Mouse (Mus musculus): ENCODE results near the gene Cd7. TPM values are rescaled to one million over a fixed set of nuclear protein-coding genes. Genes with fewer than 3 reads are reported as not detected.

Cd7 gene
- polyA plus RNA-seq, 1 experiment: not detected

GRCm38 (mm10) chr11:121038366-121039240, 615 bp downstream of the Cd7 start:
- TF ChIP-seq POLR2A (IDR thresholded peaks at IDR 0.05; ENCODE audit: insufficient read depth, low read depth, low read length): no peak
- 84% methylated on average over 11 of the region's 11 CpGs for WGBS
- Histone ChIP-seq H3K27ac (ENCODE audit: insufficient read depth, low read depth, low read length) (no peak overlapping the region), H3K4me1 (ENCODE audit: control insufficient read depth, insufficient read depth, low read length) (no peaks in the 10 kb centered on the region), H3K4me3 (ENCODE audit: insufficient read depth, low read depth, low read length) (no peak overlapping the region)

DNA sequence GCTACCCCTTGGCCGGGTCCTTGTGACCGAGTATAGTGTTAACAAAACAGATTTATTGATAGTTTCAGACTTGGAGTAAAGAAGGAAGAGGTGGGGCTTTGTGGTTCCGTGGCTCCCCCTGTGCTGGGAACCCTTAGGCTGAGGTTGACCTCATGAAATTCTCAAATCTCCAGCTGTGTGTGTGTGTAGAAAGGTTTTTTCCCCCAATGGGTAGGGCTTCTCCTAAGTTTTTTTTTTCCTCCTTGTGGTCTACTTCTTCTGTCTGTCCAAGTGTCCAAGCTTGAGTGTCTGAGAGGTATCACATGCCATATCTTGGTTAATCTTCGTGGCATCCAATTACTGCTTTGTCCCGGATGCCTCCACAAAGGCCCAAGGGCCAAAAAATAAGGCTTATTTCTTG, 6.1 kb downstream of the Cd7 start:
- H3K4me3 ChIP-seq (ENCODE audit: insufficient read depth, low read depth, low read length): no peak overlapping the region
- 87% methylated on average over 5 of the region's 5 CpGs for WGBS
- H3K4me1 ChIP-seq (ENCODE audit: control insufficient read depth, insufficient read depth, low read length): no peaks in the 10 kb centered on the region
- TF ChIP-seq CTCF (IDR thresholded peaks at IDR 0.05; ENCODE audit: insufficient read depth, low read depth, low read length) (no peak), POLR2A (IDR thresholded peaks at IDR 0.05; ENCODE audit: insufficient read depth, low read depth, low read length) (no peak)
- no peak overlapping the region for H3K27ac ChIP-seq (ENCODE audit: insufficient read depth, low read depth, low read length)

GRCm38 (mm10) chr11:121027259-121027658, 12.0 kb downstream of the Cd7 start:
- no peak overlapping the region for H3K4me3 ChIP-seq (ENCODE audit: insufficient read depth, low read depth, low read length)
- 93% methylated on average over 7 of the region's 7 CpGs for WGBS
- TF ChIP-seq POLR2A (IDR thresholded peaks at IDR 0.05; ENCODE audit: insufficient read depth, low read depth, low read length): no peak
- TF ChIP-seq CTCF (IDR thresholded peaks at IDR 0.05; ENCODE audit: insufficient read depth, low read depth, low read length): no peak
- no peak overlapping the region for H3K27ac ChIP-seq (ENCODE audit: insufficient read depth, low read depth, low read length)
- H3K4me1 ChIP-seq (ENCODE audit: control insufficient read depth, insufficient read depth, low read length): no peaks in the 10 kb centered on the region

GRCm38 (mm10) chr11:121024163-121024562, 15.1 kb downstream of the Cd7 start:
- no peak for TF ChIP-seq CTCF (IDR thresholded peaks at IDR 0.05; ENCODE audit: insufficient read depth, low read depth, low read length)
- no peak for TF ChIP-seq POLR2A (IDR thresholded peaks at IDR 0.05; ENCODE audit: insufficient read depth, low read depth, low read length)
- Histone ChIP-seq H3K4me3 (ENCODE audit: insufficient read depth, low read depth, low read length) (no peak overlapping the region), H3K4me1 (ENCODE audit: control insufficient read depth, insufficient read depth, low read length) (no peaks in the 10 kb centered on the region), H3K27ac (ENCODE audit: insufficient read depth, low read depth, low read length) (no peak overlapping the region)
- 63% methylated on average over 6 of the region's 6 CpGs for WGBS

DNA sequence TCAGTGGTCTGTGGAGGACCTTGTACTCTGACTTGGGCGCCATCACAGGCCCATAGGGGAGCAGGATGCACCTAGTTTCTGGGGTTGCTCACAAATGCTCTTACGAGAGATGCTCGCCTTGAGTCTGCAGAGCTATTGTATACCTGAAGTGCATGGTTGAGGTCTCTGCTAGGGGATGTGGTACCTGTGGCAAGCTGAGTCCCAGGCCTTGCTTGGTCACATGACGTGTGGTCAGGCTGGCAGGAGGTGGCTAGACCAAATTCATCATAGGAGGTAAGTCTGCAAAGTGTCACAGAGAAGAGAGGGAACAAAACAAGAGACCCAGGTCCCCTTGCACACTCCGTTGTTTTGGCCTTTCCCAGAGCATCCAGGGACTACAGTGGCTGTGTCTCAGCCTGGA, 19.7 kb downstream of the Cd7 start:
- no peak overlapping the region for H3K4me3 ChIP-seq (ENCODE audit: insufficient read depth, low read depth, low read length)
- no peak for TF ChIP-seq POLR2A (IDR thresholded peaks at IDR 0.05; ENCODE audit: insufficient read depth, low read depth, low read length)
- TF ChIP-seq CTCF (IDR thresholded peaks at IDR 0.05; ENCODE audit: insufficient read depth, low read depth, low read length): no peak
- H3K27ac ChIP-seq (ENCODE audit: insufficient read depth, low read depth, low read length): no peak overlapping the region
- WGBS: 93% methylated on average over 5 of the region's 5 CpGs
- H3K4me1 ChIP-seq (ENCODE audit: control insufficient read depth, insufficient read depth, low read length): no peaks in the 10 kb centered on the region

DNA sequence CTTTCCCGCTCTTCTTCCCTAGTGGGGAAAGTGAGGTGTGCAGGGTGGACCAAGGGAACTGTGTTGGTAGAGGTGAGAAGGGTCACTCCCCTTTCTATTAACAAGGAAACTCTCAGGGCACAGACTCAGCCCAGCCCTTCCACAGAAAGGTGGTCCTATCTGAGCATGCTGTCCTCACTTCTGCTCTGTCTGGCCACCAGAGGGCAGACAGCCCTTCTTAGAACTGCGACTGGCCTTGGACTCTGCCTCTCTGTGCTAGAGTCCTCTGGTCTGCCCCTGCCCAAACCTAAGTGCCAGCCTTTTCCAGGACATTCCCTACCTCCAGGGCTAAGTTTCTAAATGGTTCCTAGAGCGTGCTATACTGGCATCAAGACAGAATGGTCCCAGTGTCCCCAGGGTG, 21.5 kb downstream of the Cd7 start:
- Histone ChIP-seq H3K4me3 (ENCODE audit: insufficient read depth, low read depth, low read length) (no peak overlapping the region), H3K27ac (ENCODE audit: insufficient read depth, low read depth, low read length) (no peak overlapping the region), H3K4me1 (ENCODE audit: control insufficient read depth, insufficient read depth, low read length) (no peaks in the 10 kb centered on the region)
- TF ChIP-seq POLR2A (IDR thresholded peaks at IDR 0.05; ENCODE audit: insufficient read depth, low read depth, low read length) (no peak), CTCF (IDR thresholded peaks at IDR 0.05; ENCODE audit: insufficient read depth, low read depth, low read length) (peak; percentile 57; the same call in 1 of the 2 replicates)
- 46% methylated on average over 3 of the region's 3 CpGs for WGBS

DNA sequence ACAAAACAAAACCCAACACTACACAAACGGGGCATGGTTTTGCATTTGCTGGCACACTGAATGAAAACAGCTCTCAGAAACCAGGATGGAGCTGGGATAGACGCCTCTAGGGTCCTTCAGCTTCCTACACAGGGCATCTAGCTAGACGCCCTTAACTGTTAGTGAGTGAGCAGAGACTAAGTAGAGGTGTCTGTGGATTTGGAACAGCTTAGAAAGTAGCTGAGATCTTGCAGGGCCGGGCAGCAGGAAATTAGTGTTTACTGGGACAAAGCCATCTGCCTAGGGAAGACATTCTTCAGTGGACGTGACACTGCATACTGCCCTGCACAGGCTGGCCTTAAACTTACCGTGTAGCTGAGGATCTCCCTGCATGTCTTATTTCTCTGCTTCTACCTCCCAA, 23.7 kb downstream of the Cd7 start:
- no peak for TF ChIP-seq CTCF (IDR thresholded peaks at IDR 0.05; ENCODE audit: insufficient read depth, low read depth, low read length)
- TF ChIP-seq POLR2A (IDR thresholded peaks at IDR 0.05; ENCODE audit: insufficient read depth, low read depth, low read length): no peak
- 51% methylated on average over 6 of the region's 6 CpGs for WGBS
- H3K4me3 ChIP-seq (ENCODE audit: insufficient read depth, low read depth, low read length): no peak overlapping the region
- H3K4me1 ChIP-seq (ENCODE audit: control insufficient read depth, insufficient read depth, low read length): no peaks in the 10 kb centered on the region
- no peak overlapping the region for H3K27ac ChIP-seq (ENCODE audit: insufficient read depth, low read depth, low read length)

GRCm38 (mm10) chr11:121014896-121015300, 24.3 kb downstream of the Cd7 start:
- no peak overlapping the region for H3K27ac ChIP-seq (ENCODE audit: insufficient read depth, low read depth, low read length)
- TF ChIP-seq POLR2A (IDR thresholded peaks at IDR 0.05; ENCODE audit: insufficient read depth, low read depth, low read length): no peak
- no peak for TF ChIP-seq CTCF (IDR thresholded peaks at IDR 0.05; ENCODE audit: insufficient read depth, low read depth, low read length)
- H3K4me1 ChIP-seq (ENCODE audit: control insufficient read depth, insufficient read depth, low read length): no peaks in the 10 kb centered on the region
- peak overlapping the region; percentile 16; the same call in 1 of the 2 replicates for H3K4me3 ChIP-seq (ENCODE audit: insufficient read depth, low read depth, low read length)
- WGBS: 45% methylated on average over 19 of the region's 19 CpGs

- H3K27ac ChIP-seq (ENCODE audit: insufficient read depth, low read depth, low read length): no peak overlapping the region
- H3K4me1 ChIP-seq (ENCODE audit: control insufficient read depth, insufficient read depth, low read length): no peaks in the 10 kb centered on the region
- TF ChIP-seq CTCF (IDR thresholded peaks at IDR 0.05; ENCODE audit: insufficient read depth, low read depth, low read length) (no peak), POLR2A (IDR thresholded peaks at IDR 0.05; ENCODE audit: insufficient read depth, low read depth, low read length) (no peak)
- H3K4me3 ChIP-seq (ENCODE audit: insufficient read depth, low read depth, low read length): no peak overlapping the region
- 70% methylated on average over 7 of the region's 7 CpGs for WGBS
These were observed 25.6 kb downstream of the Cd7 start for GRCm38 (mm10) chr11:121013656-121014055.
